Mouse (Mus musculus): ENCODE results near the gene Cpne6.

DNA sequence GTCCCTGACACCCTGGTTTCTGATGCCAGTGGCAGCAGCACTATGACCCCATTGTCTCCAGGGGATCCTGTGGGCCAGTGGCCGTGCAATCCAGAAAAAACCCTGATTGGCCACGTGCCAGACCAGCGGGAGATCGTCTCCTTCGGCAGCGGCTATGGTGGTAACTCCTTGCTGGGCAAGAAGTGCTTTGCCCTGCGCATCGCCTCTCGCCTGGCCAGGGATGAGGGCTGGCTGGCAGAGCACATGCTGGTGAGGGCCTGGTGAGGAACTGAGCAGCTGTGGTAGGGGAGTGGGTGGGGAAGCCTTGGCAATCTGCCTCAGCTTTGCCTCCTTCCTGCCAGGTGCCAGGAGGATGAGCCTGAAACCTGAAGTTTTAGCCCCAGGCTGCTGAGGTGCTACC, 34.1 kb downstream of the Cpne6 start:
- no peak for TF ChIP-seq CTCF (conservative IDR thresholded peaks at IDR 0.05 in 1 of 2, IDR thresholded peaks at IDR 0.05 in 1 of 2; ENCODE audit: low read depth in 2 of 2, low read length in 2 of 2)
- no peak for TF ChIP-seq POLR2A (IDR thresholded peaks at IDR 0.05; ENCODE audit: low read depth, low read length)
- TF ChIP-seq NRF1 (IDR thresholded peaks at IDR 0.05; ENCODE audit: low read depth, low read length): no peak
- no peak for TF ChIP-seq RAD21 (IDR thresholded peaks at IDR 0.05; ENCODE audit: low read depth, low read length)
- no peak for TF ChIP-seq EP300 (IDR thresholded peaks at IDR 0.05; ENCODE audit: low read length)
- TF ChIP-seq ZNF384 (IDR thresholded peaks at IDR 0.05; ENCODE audit: low read depth, low read length): no peak
- TF ChIP-seq USF1 (IDR thresholded peaks at IDR 0.05; ENCODE audit: low read depth, low read length): no peak
- no peak for TF ChIP-seq MAFK (IDR thresholded peaks at IDR 0.05; ENCODE audit: insufficient replicate concordance, low read length)
- no peak for TF ChIP-seq HCFC1 (IDR thresholded peaks at IDR 0.05; ENCODE audit: low read depth, low read length)
- no peak for TF ChIP-seq E2F4 (IDR thresholded peaks at IDR 0.05; ENCODE audit: insufficient replicate concordance, low read depth, low read length)
- no peak for TF ChIP-seq CHD2 (IDR thresholded peaks at IDR 0.05; ENCODE audit: low read length)
- TF ChIP-seq SMC3 (IDR thresholded peaks at IDR 0.05; ENCODE audit: low read depth, low read length): no peak
- no peak for TF ChIP-seq JUN (IDR thresholded peaks at IDR 0.05; ENCODE audit: insufficient read depth, low read depth, low read length)
- no peak for TF ChIP-seq IRF4 (IDR thresholded peaks at IDR 0.05; ENCODE audit: low read depth, low read length)
